21 mouse cellular contexts compared by ENCODE assay signal in genomic region chr2:27626604-27627003, GRCm38 (mm10). TPM values are rescaled to one million over a fixed set of nuclear protein-coding genes. Genes with fewer than 3 reads are reported as not detected.
DNase-seq lines count a peak whose midpoint lies in the region; ATAC-seq and TF ChIP-seq lines count a peak whose summit lies in the region.
"Had no signal": no experiment of that assay in that cellular context is flagged by ENCODE, and none has a peak within 500 bp of the region (broad histone marks: within the 10 kb centered on the region; RNA-seq: fewer than 3 reads in every experiment).

No protein-coding gene starts in this region.

- H3K36me3 ChIP-seq in intestine, embryonic 15.5 days, result no peaks in the 10 kb centered on the region
- H3K36me3 ChIP-seq in kidney, adult 2 months (ENCODE audit: control insufficient read depth, insufficient read depth, low read length), result no peaks in the 10 kb centered on the region
- no peaks in the 10 kb centered on the region for H3K36me3 ChIP-seq in liver, embryonic 16.5 days (ENCODE audit: control insufficient read depth, insufficient read depth)
- H3K36me3 ChIP-seq: embryonic facial prominence, embryonic 10.5 days; limb, embryonic 12.5 days; lung, embryonic 15.5 days; midbrain, embryonic 10.5 days had no signal

- H3K9me3 ChIP-seq in intestine, embryonic 15.5 days, result no peaks in the 10 kb centered on the region
- H3K9me3 ChIP-seq in liver, embryonic 16.5 days (replicated peaks; ENCODE audit: control insufficient read depth, low read length), result no peaks in the 10 kb centered on the region
- H3K9me3 ChIP-seq: embryonic facial prominence, embryonic 10.5 days; limb, embryonic 12.5 days; lung, embryonic 15.5 days; midbrain, embryonic 10.5 days had no signal

- no peak overlapping the region for H3K9ac ChIP-seq in intestine, embryonic 15.5 days
- no peak overlapping the region for H3K9ac ChIP-seq in liver, embryonic 16.5 days (ENCODE audit: low read depth, low read length)
- H3K9ac ChIP-seq: hindbrain, embryonic 14.5 days; limb, embryonic 12.5 days; lung, embryonic 15.5 days had no signal

- 0 out of 2 replicates have a peak, but pooled peaks cover 10% of the 10 kb centered on the region for H3K4me1 ChIP-seq in intestine, embryonic 15.5 days (replicated peaks)
- peaks cover 18% of the 10 kb centered on the region for H3K4me1 ChIP-seq in kidney, adult 2 months (ENCODE audit: control insufficient read depth, insufficient read depth, low read length)
- peaks cover 2% of the 10 kb centered on the region for H3K4me1 ChIP-seq in liver, embryonic 16.5 days (ENCODE audit: control insufficient read depth, low read depth, low read length)
- H3K4me1 ChIP-seq: lung, embryonic 15.5 days had no signal

- no peak for TF ChIP-seq CTCF in kidney, adult 2 months (conservative IDR thresholded peaks at IDR 0.05; ENCODE audit: insufficient read depth, insufficient read length, low read depth, low read length)

- TF ChIP-seq POLR2A in kidney, adult 2 months (IDR thresholded peaks at IDR 0.05; ENCODE audit: low read depth, low read length), result no peak

- no peaks in the 10 kb centered on the region for H3K27me3 ChIP-seq in intestine, embryonic 15.5 days (replicated peaks)
- H3K27me3 ChIP-seq in kidney, adult 2 months (replicated peaks; ENCODE audit: control insufficient read depth, insufficient read depth, low read length), result no peaks in the 10 kb centered on the region
- H3K27me3 ChIP-seq in liver, embryonic 16.5 days (ENCODE audit: control insufficient read depth, insufficient read depth, low read depth, low read length), result no peaks in the 10 kb centered on the region
- H3K27me3 ChIP-seq: lung, embryonic 15.5 days had no signal

- 56% methylated on average over 1 of the region's 1 CpGs for WGBS in intestine, embryonic 15.5 days
- WGBS in kidney, adult 2 months, result 32% methylated on average over 1 of the region's 1 CpGs
- WGBS in liver, embryonic 16.5 days (ENCODE audit: insufficient replicate concordance), result 16% methylated on average over 1 of the region's 1 CpGs

- H3K27ac ChIP-seq in intestine, embryonic 15.5 days, result peak overlapping the region; percentile 17; the same call in 1 of the 2 replicates
- peak overlapping the region; percentile 72 for H3K27ac ChIP-seq in kidney, adult 2 months (ENCODE audit: insufficient read depth, low read depth, low read length)
- peak overlapping the region; percentile 70 for H3K27ac ChIP-seq in liver, embryonic 16.5 days (ENCODE audit: low read length)
- H3K27ac ChIP-seq: embryonic facial prominence, embryonic 10.5 days; hindbrain, embryonic 14.5 days; left cerebral cortex, adult 2 months; limb, embryonic 12.5 days; lung, embryonic 15.5 days; midbrain, embryonic 10.5 days had no signal

- H3K4me3 ChIP-seq in intestine, embryonic 15.5 days (replicated peaks), result no peak overlapping the region
- no peak overlapping the region for H3K4me3 ChIP-seq in kidney, adult 2 months (ENCODE audit: insufficient read depth, low read depth, low read length)
- H3K4me3 ChIP-seq in liver, embryonic 16.5 days (ENCODE audit: low read depth, low read length), result no peak overlapping the region
- H3K4me3 ChIP-seq: embryonic facial prominence, embryonic 10.5 days; left cerebral cortex, adult 2 months; limb, embryonic 12.5 days; lung, embryonic 15.5 days; midbrain, embryonic 10.5 days had no signal

- peak; percentile 83 for ATAC-seq in intestine, embryonic 15.5 days
- ATAC-seq in liver, embryonic 16.5 days (ENCODE audit: low read depth), result peak; percentile 80

- peak; percentile 93 for DNase-seq in kidney, adult 2 months
- peak; percentile 66 to 85 for DNase-seq in kidney, postnatal 25 days
- no peak for DNase-seq in cerebellum, postnatal 14 days
- no peak for DNase-seq in layer of hippocampus, postnatal 36 days
- DNase-seq in adrenal gland, postnatal 10 days, result no peak
- DNase-seq: B cell, adult 2 months; cerebellum, adult 18-20 months; gastrocnemius, postnatal 10 days; heart, adult 11 months; heart, postnatal 36 days; lung, postnatal 4 days; right cerebral cortex, adult 18-20 months; thymus, adult 18-20 months had no signal

- no peak overlapping the region for H3K4me2 ChIP-seq in intestine, embryonic 15.5 days (replicated peaks)
- H3K4me2 ChIP-seq in liver, embryonic 16.5 days (ENCODE audit: low read depth, low read length), result no peak overlapping the region
- H3K4me2 ChIP-seq: hindbrain, embryonic 14.5 days; limb, embryonic 12.5 days; lung, embryonic 15.5 days had no signal

RNA-seq across cellular contexts. Expression of gene Rxra, which starts 49.6 kb away (rescaled TPM):
- polyA plus RNA-seq in intestine, embryonic 15.5 days (2015; fragmentation: Nextera tagmentation; extraction: Ambion mirVana), result 11.7 and 12.5 TPM in 2 replicates
- 94.8 and 107 TPM in 2 replicates for polyA plus RNA-seq in kidney, adult 2 months (2012; rRNA removed)
- polyA plus RNA-seq in liver, embryonic 16.5 days (2015; fragmentation: Nextera tagmentation; extraction: Ambion mirVana), result 4.9 and 5.5 TPM in 2 replicates
- total RNA-seq in layer of hippocampus, postnatal 36 days (2021), result 10 to 100 TPM; 25.1 to 27.9 TPM
- total RNA-seq in adrenal gland, postnatal 10 days (2021), result 10 to 100 TPM; 49.3 to 75.6 TPM

Comparison
In these comparisons a context has a peak if more than half of its experiments do, and no peak if none do; other contexts are left out.
1. H3K27ac ChIP-seq: peak in every context shown above with its lines; median percentile 72 in kidney, adult 2 months; 70 in liver, embryonic 16.5 days; 17 in intestine, embryonic 15.5 days.
2. DNase-seq: peak in kidney, adult 2 months (single experiment) and kidney, postnatal 25 days (2 of 2); none in cerebellum, postnatal 14 days (0 of 2), layer of hippocampus, postnatal 36 days (0 of 2) and adrenal gland, postnatal 10 days (single experiment).